Mouse (Mus musculus) CD4-positive naive resting alpha-beta T cell, adult 76 days (primary cell): ENCODE measurements around the gene Ttl. TPM values are rescaled to one million over a fixed set of nuclear protein-coding genes. Genes with fewer than 3 reads are reported as not detected.

Source experiments
- total RNA-seq: library from RNA; stranded (reverse); gene quantifications from one replicate; pipeline ENCODE4 v1.2.4, GENCODE M21; 2023

Ttl gene
- total RNA-seq, result 8.8 TPM

DNA sequence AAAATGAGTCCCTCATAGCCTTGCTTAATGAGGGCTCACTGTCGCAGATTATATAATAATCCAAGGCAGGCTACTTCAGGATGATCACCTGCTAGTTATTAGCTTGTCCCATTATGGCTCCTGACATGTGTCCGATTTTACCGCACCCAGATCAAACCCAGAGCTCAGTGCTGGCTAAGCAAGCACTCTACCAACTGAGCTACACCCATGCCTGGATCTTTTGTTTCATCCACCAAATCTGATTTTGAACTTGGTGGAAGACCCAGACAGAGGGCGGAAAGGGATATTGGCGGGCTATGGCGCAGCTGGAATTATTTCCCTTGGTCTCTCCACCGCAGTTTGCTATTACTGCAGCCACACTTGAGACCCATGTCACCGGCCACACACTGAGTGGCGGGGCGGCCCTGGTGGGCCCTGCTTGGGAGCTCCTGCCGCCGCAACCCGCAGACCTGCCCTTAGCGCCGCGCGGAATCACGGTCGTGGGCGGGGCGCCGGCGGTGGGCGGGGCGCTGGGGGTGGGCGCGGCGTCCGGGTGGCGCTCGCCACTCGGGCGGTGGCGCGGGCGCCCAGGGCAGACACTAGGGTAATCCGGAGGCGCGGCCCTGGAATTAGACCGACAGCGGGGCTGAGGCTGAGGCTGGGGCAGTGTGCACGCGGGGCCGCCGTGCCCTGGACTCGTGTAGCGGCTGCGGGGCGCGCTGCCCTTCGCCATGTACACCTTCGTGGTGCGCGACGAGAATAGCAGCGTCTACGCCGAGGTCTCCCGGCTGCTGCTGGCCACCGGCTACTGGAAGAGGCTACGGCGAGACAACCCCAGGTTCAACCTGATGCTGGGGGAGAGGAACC is at the start of gene Ttl:
TSS of gene Ttl (plus strand) at position 506 of the 846 bp plus-strand sequence.

DNA sequence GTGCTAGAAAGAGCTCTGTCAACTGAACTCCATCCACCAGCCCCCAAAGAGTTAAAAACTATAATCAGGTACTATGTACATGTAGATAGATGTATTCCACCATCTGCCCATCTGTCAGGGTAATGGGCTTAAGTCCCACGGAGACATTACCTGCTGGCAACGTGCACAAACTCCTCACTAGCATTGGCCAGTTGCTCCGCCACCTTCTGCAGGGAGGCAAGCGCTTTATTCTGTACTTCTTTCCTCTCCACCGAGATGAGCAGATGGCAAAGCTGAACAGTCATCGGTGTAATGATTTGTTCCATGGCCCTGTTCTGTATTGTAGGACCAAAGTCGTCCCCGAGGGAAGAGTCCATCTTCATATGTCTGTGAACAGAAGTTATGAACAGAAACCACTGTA is 17.9 kb upstream of the Ttl start, which contains the start of gene Vinac1:
TSS of gene Vinac1 (minus strand) at position 362 of the 400 bp plus-strand sequence.

DNA sequence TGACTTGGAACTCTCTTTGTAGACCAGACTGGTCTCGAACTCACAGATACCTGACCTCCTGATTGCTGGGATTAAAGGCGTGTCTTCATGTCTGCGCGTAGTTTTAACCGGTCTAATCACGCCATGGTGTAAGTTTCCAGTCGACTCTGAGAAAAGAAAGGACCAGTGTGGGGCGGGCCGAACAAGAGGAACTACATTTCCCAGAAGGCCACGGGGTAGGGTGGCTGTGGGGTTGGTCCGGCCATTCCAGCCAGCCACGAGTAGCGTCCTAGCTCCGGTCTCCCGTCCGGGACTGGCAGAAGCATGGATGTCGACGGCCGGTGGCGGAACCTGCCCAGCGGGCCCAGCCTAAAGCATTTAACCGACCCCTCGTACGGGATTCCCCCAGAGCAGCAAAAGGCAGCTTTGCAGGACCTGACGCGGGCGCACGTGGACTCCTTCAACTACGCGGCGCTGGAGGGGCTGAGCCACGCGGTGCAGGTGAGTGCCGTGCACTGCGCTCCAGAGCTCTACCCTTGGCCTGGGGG is 35.1 kb downstream of the Ttl start, which contains the start of gene Polr1b:
TSS of gene Polr1b (plus strand) at position 212 of the 527 bp plus-strand sequence.

DNA sequence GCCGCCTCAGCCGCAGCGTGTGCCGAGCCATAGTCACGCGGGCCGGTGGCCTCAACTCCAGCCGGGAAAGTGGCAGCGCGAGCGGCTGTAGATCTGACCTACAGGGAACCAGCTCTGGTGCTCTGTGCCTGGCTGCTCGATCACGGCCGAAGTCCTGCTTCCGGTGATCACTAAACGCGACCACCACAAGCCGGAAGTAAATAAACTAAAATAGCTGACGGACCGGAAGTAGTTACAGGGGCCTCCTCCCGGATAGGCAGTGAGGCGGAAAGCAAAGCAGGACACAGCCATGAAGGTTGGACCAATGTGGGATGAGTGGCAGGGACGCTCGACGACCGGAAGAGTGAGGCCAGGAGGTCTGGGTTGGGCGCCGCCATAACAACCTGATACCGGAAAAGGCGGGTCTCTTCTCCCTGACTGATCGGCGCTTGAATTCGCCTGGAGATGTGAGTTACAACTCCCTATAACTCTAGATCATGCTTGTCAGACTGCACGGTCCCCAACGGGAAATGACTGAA is 63.7 kb downstream of the Ttl start, which contains the start of gene Chchd5:
TSS of gene Chchd5 (plus strand) at position 289 of the 518 bp plus-strand sequence.

Other genes with a start within 250 kb of the Ttl start
- 53.5 TPM for gene Tmem87b, start 247.8 kb upstream of the Ttl start, total RNA-seq
- not detected for gene Fbln7, start 203.0 kb upstream of the Ttl start, total RNA-seq
- 5.5 TPM for gene Zc3h8, start 121.9 kb upstream of the Ttl start, total RNA-seq
- 12.4 TPM for gene Zc3h6, start 98.5 kb upstream of the Ttl start, total RNA-seq
- gene Gm10762, start 98.2 kb upstream of the Ttl start, total RNA-seq, result 5.6 TPM
- gene Vinac1, start 17.8 kb upstream of the Ttl start, total RNA-seq, result 0.12 TPM
- 45.2 TPM for gene Polr1b, start 35.1 kb downstream of the Ttl start, total RNA-seq
- gene Chchd5, start 63.8 kb downstream of the Ttl start, total RNA-seq, result 11.7 TPM
- 278 TPM for gene Slc20a1, start 132.8 kb downstream of the Ttl start, total RNA-seq
- 0.76 TPM for gene Ckap2l, start 231.3 kb downstream of the Ttl start, total RNA-seq
- gene Il1a, start 244.0 kb downstream of the Ttl start, total RNA-seq, result 0.56 TPM